28 mouse cellular contexts compared by ENCODE assay signal in genomic region chr2:105481990-105482592, GRCm38 (mm10).
DNase-seq lines count a peak whose midpoint lies in the region; ATAC-seq and TF ChIP-seq lines count a peak whose summit lies in the region.
"Had no signal": no experiment of that assay in that cellular context is flagged by ENCODE, and none has a peak within 500 bp of the region (broad histone marks: within the 10 kb centered on the region; RNA-seq: fewer than 3 reads in every experiment).

No protein-coding gene starts in this region.

- H3K27ac ChIP-seq in forebrain, embryonic 10.5 days: peak overlapping the region; percentile 33; the same call in 1 of the 2 replicates
- no peak overlapping the region for H3K27ac ChIP-seq in forebrain, embryonic 13.5 days
- H3K27ac ChIP-seq in hindbrain, postnatal 0 days: peak overlapping the region; percentile 26; the same call in 1 of the 2 replicates
- H3K27ac ChIP-seq in hindbrain, embryonic 12.5 days: no peak overlapping the region
- no peak overlapping the region for H3K27ac ChIP-seq in embryonic facial prominence, embryonic 11.5 days (replicated peaks; ENCODE audit: low read depth, low read length)
- H3K27ac ChIP-seq: hindbrain, embryonic 13.5 days; left cerebral cortex, adult 2 months; liver, embryonic 12.5 days; neural tube, embryonic 13.5 days had no signal

- H3K27me3 ChIP-seq in forebrain, embryonic 10.5 days (ENCODE audit: poor library complexity, severe bottlenecking): no peaks in the 10 kb centered on the region
- H3K27me3 ChIP-seq in forebrain, embryonic 13.5 days: no peaks in the 10 kb centered on the region
- no peaks in the 10 kb centered on the region for H3K27me3 ChIP-seq in hindbrain, postnatal 0 days (ENCODE audit: insufficient read depth, low read length)
- H3K27me3 ChIP-seq in hindbrain, embryonic 12.5 days: no peaks in the 10 kb centered on the region; the same call in 1 of the 2 replicates
- H3K27me3 ChIP-seq in embryonic facial prominence, embryonic 11.5 days (ENCODE audit: control insufficient read depth, insufficient read depth, low read length): no peaks in the 10 kb centered on the region
- H3K27me3 ChIP-seq: hindbrain, embryonic 13.5 days; liver, embryonic 12.5 days; neural tube, embryonic 13.5 days had no signal

- H3K9me3 ChIP-seq in forebrain, embryonic 10.5 days: no peaks in the 10 kb centered on the region
- no peaks in the 10 kb centered on the region for H3K9me3 ChIP-seq in forebrain, embryonic 13.5 days (replicated peaks)
- no peaks in the 10 kb centered on the region for H3K9me3 ChIP-seq in hindbrain, postnatal 0 days (ENCODE audit: low read length)
- no peaks in the 10 kb centered on the region for H3K9me3 ChIP-seq in hindbrain, embryonic 12.5 days (replicated peaks)
- no peaks in the 10 kb centered on the region for H3K9me3 ChIP-seq in embryonic facial prominence, embryonic 11.5 days (replicated peaks; ENCODE audit: control insufficient read depth, low read length)
- H3K9me3 ChIP-seq: hindbrain, embryonic 13.5 days; liver, embryonic 12.5 days; neural tube, embryonic 13.5 days had no signal

- 55% methylated on average over 11 of the region's 11 CpGs for WGBS in forebrain, embryonic 10.5 days
- WGBS in forebrain, embryonic 13.5 days: 36% methylated on average over 11 of the region's 11 CpGs
- WGBS in hindbrain, postnatal 0 days: 71% methylated on average over 11 of the region's 11 CpGs
- WGBS in hindbrain, embryonic 12.5 days: 74% methylated on average over 11 of the region's 11 CpGs
- WGBS in embryonic facial prominence, embryonic 11.5 days: 68% methylated on average over 11 of the region's 11 CpGs

- no peak overlapping the region for H3K4me2 ChIP-seq in forebrain, embryonic 13.5 days
- H3K4me2 ChIP-seq in hindbrain, postnatal 0 days (ENCODE audit: low read depth, low read length): no peak overlapping the region
- no peak overlapping the region for H3K4me2 ChIP-seq in hindbrain, embryonic 12.5 days (replicated peaks)
- H3K4me2 ChIP-seq in embryonic facial prominence, embryonic 11.5 days (ENCODE audit: low read depth, low read length): no peak overlapping the region
- H3K4me2 ChIP-seq: heart, embryonic 11.5 days; hindbrain, embryonic 13.5 days; liver, embryonic 12.5 days; midbrain, embryonic 11.5 days; neural tube, embryonic 13.5 days had no signal

- TF ChIP-seq CTCF in hindbrain, postnatal 0 days (IDR thresholded peaks at IDR 0.05; ENCODE audit: low read depth): no peak
- TF ChIP-seq CTCF in brain, embryonic 14.5 days (IDR thresholded peaks at IDR 0.05; ENCODE audit: borderline replicate concordance, extremely low read depth, insufficient read depth, insufficient read length): no peak

- no peak for DNase-seq in forebrain, embryonic 10.5 days (ENCODE audit: extremely low spot score, low spot score)
- DNase-seq in hindbrain, postnatal 0 days (ENCODE audit: low spot score): peak; percentile 49
- DNase-seq in brain, embryonic 14.5 days (ENCODE audit: low read depth): peak; percentile 39
- peak; percentile 7 for DNase-seq in embryonic facial prominence, embryonic 11.5 days (ENCODE audit: low spot score)
- no peak for DNase-seq in kidney, adult 18-20 months
- DNase-seq in urinary bladder, postnatal 10 days (ENCODE audit: low spot score): no peak
- DNase-seq: adrenal gland, postnatal 14 days; cerebellum, adult 18-20 months; gastrocnemius, postnatal 25 days; heart, adult 18-20 months; heart, postnatal 36 days; kidney, adult 2 months; kidney, postnatal 36 days; liver, postnatal 0 days; lung, postnatal 36 days; right cerebral cortex, postnatal 4 days; thymus, adult 2 months; thymus, postnatal 4 days had no signal

- H3K4me1 ChIP-seq in forebrain, embryonic 10.5 days: peaks cover 8% of the 10 kb centered on the region
- H3K4me1 ChIP-seq in forebrain, embryonic 13.5 days: peaks cover 12% of the 10 kb centered on the region
- no peaks in the 10 kb centered on the region for H3K4me1 ChIP-seq in hindbrain, postnatal 0 days (ENCODE audit: insufficient read depth, low read length)
- no peaks in the 10 kb centered on the region for H3K4me1 ChIP-seq in hindbrain, embryonic 12.5 days
- no peaks in the 10 kb centered on the region for H3K4me1 ChIP-seq in embryonic facial prominence, embryonic 11.5 days (ENCODE audit: control insufficient read depth, insufficient read depth, low read length)
- H3K4me1 ChIP-seq: hindbrain, embryonic 13.5 days; liver, embryonic 12.5 days; neural tube, embryonic 13.5 days had no signal

- H3K4me3 ChIP-seq in forebrain, embryonic 10.5 days: no peak overlapping the region
- no peak overlapping the region for H3K4me3 ChIP-seq in forebrain, embryonic 13.5 days
- no peak overlapping the region for H3K4me3 ChIP-seq in hindbrain, postnatal 0 days (ENCODE audit: low read length)
- no peak overlapping the region for H3K4me3 ChIP-seq in hindbrain, embryonic 12.5 days
- no peak overlapping the region for H3K4me3 ChIP-seq in embryonic facial prominence, embryonic 11.5 days (ENCODE audit: low read depth, low read length)
- H3K4me3 ChIP-seq: erythroblast, embryonic 14.5 days; hindbrain, embryonic 13.5 days; left cerebral cortex, adult 2 months; liver, embryonic 12.5 days; neural tube, embryonic 13.5 days had no signal

- no peaks in the 10 kb centered on the region for H3K36me3 ChIP-seq in forebrain, embryonic 10.5 days (replicated peaks)
- H3K36me3 ChIP-seq in forebrain, embryonic 13.5 days (ENCODE audit: poor library complexity, severe bottlenecking): no peaks in the 10 kb centered on the region
- no peaks in the 10 kb centered on the region for H3K36me3 ChIP-seq in hindbrain, postnatal 0 days (ENCODE audit: insufficient read depth, low read length)
- no peaks in the 10 kb centered on the region for H3K36me3 ChIP-seq in hindbrain, embryonic 12.5 days
- H3K36me3 ChIP-seq in embryonic facial prominence, embryonic 11.5 days (replicated peaks; ENCODE audit: control insufficient read depth, insufficient read depth, low read depth, low read length): no peaks in the 10 kb centered on the region
- H3K36me3 ChIP-seq: hindbrain, embryonic 13.5 days; liver, embryonic 12.5 days; neural tube, embryonic 13.5 days had no signal

- H3K9ac ChIP-seq in forebrain, embryonic 13.5 days: no peak overlapping the region
- H3K9ac ChIP-seq in hindbrain, postnatal 0 days (replicated peaks; ENCODE audit: low read length): no peak overlapping the region
- H3K9ac ChIP-seq in hindbrain, embryonic 12.5 days: no peak overlapping the region
- H3K9ac ChIP-seq in embryonic facial prominence, embryonic 11.5 days (replicated peaks; ENCODE audit: low read length): no peak overlapping the region
- H3K9ac ChIP-seq: hindbrain, embryonic 13.5 days; liver, embryonic 12.5 days; liver, postnatal 0 days; neural tube, embryonic 13.5 days had no signal

- no peak for ATAC-seq in forebrain, embryonic 13.5 days
- peak; percentile 74 for ATAC-seq in hindbrain, postnatal 0 days
- no peak for ATAC-seq in hindbrain, embryonic 12.5 days (ENCODE audit: low FRiP score)
- 0 out of 2 replicates have a peak, but pooled peaks have one; percentile 56 for ATAC-seq in embryonic facial prominence, embryonic 11.5 days (replicated peaks; ENCODE audit: insufficient number of reproducible peaks, low FRiP score, low TSS enrichment, low read depth)
- ATAC-seq: CD4-positive, CD25-positive, alpha-beta regulatory T cell, adult 4 months; liver, embryonic 12.5 days; liver, postnatal 0 days had no signal

- no peak for TF ChIP-seq POLR2A in brain, embryonic 14.5 days (IDR thresholded peaks at IDR 0.05; ENCODE audit: borderline replicate concordance, extremely low read depth, insufficient read depth, insufficient read length, poor library complexity, severe bottlenecking)

Comparison
In these comparisons a context has a peak if more than half of its experiments do, and no peak if none do; other contexts are left out.
1. H3K27ac ChIP-seq: peak in forebrain, embryonic 10.5 days (single experiment) and hindbrain, postnatal 0 days (single experiment); none in forebrain, embryonic 13.5 days (single experiment), hindbrain, embryonic 12.5 days (single experiment) and embryonic facial prominence, embryonic 11.5 days (single experiment).
2. ATAC-seq: peak in hindbrain, postnatal 0 days (single experiment) and embryonic facial prominence, embryonic 11.5 days (single experiment); none in forebrain, embryonic 13.5 days (single experiment) and hindbrain, embryonic 12.5 days (single experiment).
3. DNase-seq: peak in hindbrain, postnatal 0 days (single experiment), brain, embryonic 14.5 days (single experiment) and embryonic facial prominence, embryonic 11.5 days (single experiment); none in forebrain, embryonic 10.5 days (single experiment), kidney, adult 18-20 months (single experiment) and urinary bladder, postnatal 10 days (single experiment).